Mouse (Mus musculus): ENCODE measurements around the gene Gm49711.
"Not testable (repeated sequence)": the region's sequence is repeated elsewhere in the genome, so short reads cannot be mapped to it uniquely, and the experiment has no call there.

GRCm38 (mm10) chr16:92213911-92214310 lies 155.8 kb downstream of the Gm49711 start:
- not testable (repeated sequence) for TF ChIP-seq CTCF (IDR thresholded peaks at IDR 0.05; ENCODE audit: control insufficient read depth, insufficient read depth, insufficient replicate concordance, low read depth, low read length); POLR2A (IDR thresholded peaks at IDR 0.05; ENCODE audit: control insufficient read depth, low read depth, low read length)
